Mouse (Mus musculus): Measurements from ENCODE around the gene 9430007A20Rik. TPM values are rescaled to one million over a fixed set of nuclear protein-coding genes. Genes with fewer than 3 reads are reported as not detected.

Gene 9430007A20Rik
- total and polyA plus RNA-seq, 3 experiments, result not detected

DNA sequence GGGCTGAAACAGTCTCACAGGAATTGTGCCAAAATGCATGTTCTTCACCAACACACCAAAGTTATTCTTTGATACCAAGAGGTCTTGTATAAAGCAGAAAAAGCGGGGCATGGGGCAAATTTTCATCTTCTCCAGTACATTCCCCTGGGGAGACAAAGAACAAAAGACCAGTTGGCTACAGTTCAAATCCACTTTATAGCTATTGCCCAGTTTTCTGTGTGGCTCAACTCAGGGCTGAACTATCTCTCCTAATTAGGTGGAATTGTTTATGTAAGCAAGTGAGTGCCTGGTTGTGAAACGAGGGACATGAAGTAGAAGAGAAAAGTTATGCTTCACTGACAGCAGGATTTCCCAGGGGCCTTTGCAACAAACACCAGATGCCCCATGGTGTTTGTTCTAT is 41.6 kb downstream of the 9430007A20Rik start:
- Histone ChIP-seq H3K27ac (ENCODE audit: insufficient read depth, low read depth) (no peak overlapping the region), H3K36me3 (replicated peaks in 1 of 2; ENCODE audit: control insufficient read depth in 1 of 2, insufficient read depth in 1 of 2, low read length in 1 of 2) (no peaks in the 10 kb centered on the region), H3K9me3 (replicated peaks; ENCODE audit: low read length) (no peaks in the 10 kb centered on the region), H3K79me2 (replicated peaks; ENCODE audit: control insufficient read depth, extremely low read depth, insufficient read depth, poor library complexity, severe bottlenecking) (no peaks in the 10 kb centered on the region), H3K9ac (ENCODE audit: insufficient read depth, low read depth) (no peak overlapping the region), H3K4me1 (ENCODE audit: control insufficient read depth in 1 of 2, insufficient read depth in 2 of 2) (no peaks in the 10 kb centered on the region), H3K4me3 (replicated peaks in 1 of 3; ENCODE audit: low read depth in 2 of 3, low read length in 2 of 3, poor library complexity in 1 of 3) (no peak overlapping the region), H3K4me2 (ENCODE audit: insufficient read depth, low read depth, poor library complexity, severe bottlenecking) (no peak overlapping the region), H3K27me3 (replicated peaks) (peaks cover 10% of the 10 kb centered on the region)
- dilution Hi-C loops (cut with MboI; ENCODE audit: extremely low pct_ligation_motif_present, extremely low pct_unique_long_range_greater_than_20kb, low sequenced_read_pairs), result no loop called here
- TF ChIP-seq BHLHE40 (IDR thresholded peaks at IDR 0.05; ENCODE audit: low read depth, low read length), result no peak
- no peak for TF ChIP-seq MYC (IDR thresholded peaks at IDR 0.05; ENCODE audit: low read depth, low read length)
- no peak for TF ChIP-seq ETS1 (conservative IDR thresholded peaks at IDR 0.05; ENCODE audit: low read depth, low read length)
- TF ChIP-seq TCF12 (IDR thresholded peaks at IDR 0.05; ENCODE audit: low read depth, low read length), result no peak
- TF ChIP-seq SIN3A (IDR thresholded peaks at IDR 0.05; ENCODE audit: low read length), result no peak
- TF ChIP-seq ZMIZ1 (IDR thresholded peaks at IDR 0.05; ENCODE audit: low read depth, low read length), result no peak
- TF ChIP-seq RCOR1 (conservative IDR thresholded peaks at IDR 0.05; ENCODE audit: low read depth, low read length), result no peak
- no peak for TF ChIP-seq UBTF (IDR thresholded peaks at IDR 0.05; ENCODE audit: low read depth, low read length)
- no peak for TF ChIP-seq ZC3H11A (IDR thresholded peaks at IDR 0.05; ENCODE audit: low read depth, low read length)
- no peak for TF ChIP-seq NRF1 (IDR thresholded peaks at IDR 0.05; ENCODE audit: low read depth, low read length)
- no peak for TF ChIP-seq PAX5 (IDR thresholded peaks at IDR 0.05; ENCODE audit: low read length)
- TF ChIP-seq CHD1 (IDR thresholded peaks at IDR 0.05; ENCODE audit: low read depth, low read length), result no peak
- TF ChIP-seq USF2 (conservative IDR thresholded peaks at IDR 0.05; ENCODE audit: low read depth, low read length), result no peak
- TF ChIP-seq HCFC1 (IDR thresholded peaks at IDR 0.05; ENCODE audit: low read depth, low read length), result no peak
- DNase-seq (ENCODE audit: extremely low read depth), result no peak
- in situ Hi-C loops (cut with MboI; ENCODE audit: low pct_ligation_motif_present, low pct_unique_long_range_greater_than_20kb, low sequenced_read_pairs), result loop anchor here (25.0 kb wide), 1 partner anchor 326 kb away; the partner anchor contains the start of gene Dhrs3

GRCm38 (mm10) chr4:144565034-144565433 is 45.4 kb downstream of the 9430007A20Rik start, which contains the start of gene Gm13124:
Gene Gm13124, minus strand, starts transcription at chr4:144565134.
- H3K79me2 ChIP-seq (replicated peaks; ENCODE audit: control insufficient read depth, extremely low read depth, insufficient read depth, poor library complexity, severe bottlenecking), result no peaks in the 10 kb centered on the region
- no peak within 1 kb of the TSS for H3K4me3 ChIP-seq (replicated peaks in 1 of 3; ENCODE audit: low read depth in 2 of 3, low read length in 2 of 3, poor library complexity in 1 of 3)
- no peaks in the 10 kb centered on the region for H3K36me3 ChIP-seq (replicated peaks in 1 of 2; ENCODE audit: control insufficient read depth in 1 of 2, insufficient read depth in 1 of 2, low read length in 1 of 2)
- H3K4me2 ChIP-seq (ENCODE audit: insufficient read depth, low read depth, poor library complexity, severe bottlenecking), result no peak within 1 kb of the TSS
- in situ Hi-C loops (cut with MboI; ENCODE audit: low pct_ligation_motif_present, low pct_unique_long_range_greater_than_20kb, low sequenced_read_pairs) (loop anchor here (25.0 kb wide), 1 partner anchor 322 kb away; the partner anchor contains the start of gene Dhrs3), dilution Hi-C loops (cut with MboI; ENCODE audit: extremely low pct_ligation_motif_present, extremely low pct_unique_long_range_greater_than_20kb, low sequenced_read_pairs) (no loop called here)
- no peak within 1 kb of the TSS for H3K9ac ChIP-seq (ENCODE audit: insufficient read depth, low read depth)
- TF ChIP-seq GABPA (IDR thresholded peaks at IDR 0.05; ENCODE audit: insufficient replicate concordance, low read depth, low read length), result no peak
- TF ChIP-seq PAX5 (IDR thresholded peaks at IDR 0.05; ENCODE audit: low read length), result no peak
- no peak for TF ChIP-seq JUND (conservative IDR thresholded peaks at IDR 0.05; ENCODE audit: low read depth, low read length)
- no peak for TF ChIP-seq RCOR1 (conservative IDR thresholded peaks at IDR 0.05; ENCODE audit: low read depth, low read length)
- no peak for TF ChIP-seq ETS1 (conservative IDR thresholded peaks at IDR 0.05; ENCODE audit: low read depth, low read length)
- TF ChIP-seq E2F4 (IDR thresholded peaks at IDR 0.05; ENCODE audit: insufficient replicate concordance, low read depth, low read length), result no peak
- no peak for TF ChIP-seq ZNF384 (IDR thresholded peaks at IDR 0.05; ENCODE audit: low read depth, low read length)
- no peak for TF ChIP-seq MAFK (IDR thresholded peaks at IDR 0.05; ENCODE audit: insufficient replicate concordance, low read length)
- H3K9me3 ChIP-seq (replicated peaks; ENCODE audit: low read length), result no peaks in the 10 kb centered on the region
- H3K27me3 ChIP-seq (replicated peaks), result peaks cover 8% of the 10 kb centered on the region
- no peak for DNase-seq (ENCODE audit: extremely low read depth)
- H3K27ac ChIP-seq (ENCODE audit: insufficient read depth, low read depth), result no peak within 1 kb of the TSS
- H3K4me1 ChIP-seq (ENCODE audit: control insufficient read depth in 1 of 2, insufficient read depth in 2 of 2), result no peaks in the 10 kb centered on the region
